Mouse (Mus musculus): ENCODE measurements around the gene Cdc27. TPM values are rescaled to one million over a fixed set of nuclear protein-coding genes. Genes with fewer than 3 reads are reported as not detected.
"Not testable (repeated sequence)": the region's sequence is repeated elsewhere in the genome, so short reads cannot be mapped to it uniquely, and the experiment has no call there.

The Cdc27 gene
- polyA plus RNA-seq, 1 experiment = 3.2 TPM

DNA sequence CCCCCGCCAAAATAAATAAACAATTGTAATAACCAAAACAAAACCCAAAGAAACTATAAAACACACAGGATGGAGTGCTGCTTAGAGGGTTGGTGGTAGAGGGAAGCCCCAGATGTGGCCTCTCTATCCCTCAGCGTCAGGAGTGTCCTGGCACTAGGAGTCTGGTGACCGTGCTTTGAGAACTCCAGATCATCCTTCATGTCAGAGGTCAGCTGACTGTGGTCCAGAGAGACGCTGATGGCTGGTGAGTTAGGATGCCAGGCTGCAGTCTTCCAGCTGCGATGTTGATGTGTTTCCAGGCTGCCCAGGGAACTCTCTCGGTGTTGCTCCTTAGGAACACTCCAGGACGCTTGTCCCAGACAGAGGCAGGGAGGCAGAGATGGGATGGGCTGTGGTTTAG is 21.7 kb upstream of the Cdc27 start:
- 89% methylated on average over 7 of the region's 7 CpGs for WGBS
- Histone ChIP-seq H3K27me3 (ENCODE audit: control insufficient read depth, insufficient read depth, low read length) (peaks cover 3% of the 10 kb centered on the region; the same call in 1 of the 2 replicates), H3K27ac (ENCODE audit: insufficient read depth, low read length) (no peak overlapping the region), H3K36me3 (ENCODE audit: control insufficient read depth, insufficient read depth, low read length) (no peaks in the 10 kb centered on the region), H3K4me3 (ENCODE audit: extremely low read depth, insufficient read depth, insufficient read length) (no peak overlapping the region), H3K4me1 (ENCODE audit: control insufficient read depth, insufficient read depth, insufficient read length) (peaks cover 3% of the 10 kb centered on the region; the same call in 1 of the 2 replicates)
- DNase-seq (ENCODE audit: low read depth in 1 of 2, low spot score in 2 of 2) = no peak
- TF ChIP-seq CTCF (IDR thresholded peaks at IDR 0.05; ENCODE audit: extremely low read depth, insufficient read depth, insufficient read length, insufficient replicate concordance) (no peak), POLR2A (IDR thresholded peaks at IDR 0.05; ENCODE audit: low read depth, low read length) (no peak)

DNA sequence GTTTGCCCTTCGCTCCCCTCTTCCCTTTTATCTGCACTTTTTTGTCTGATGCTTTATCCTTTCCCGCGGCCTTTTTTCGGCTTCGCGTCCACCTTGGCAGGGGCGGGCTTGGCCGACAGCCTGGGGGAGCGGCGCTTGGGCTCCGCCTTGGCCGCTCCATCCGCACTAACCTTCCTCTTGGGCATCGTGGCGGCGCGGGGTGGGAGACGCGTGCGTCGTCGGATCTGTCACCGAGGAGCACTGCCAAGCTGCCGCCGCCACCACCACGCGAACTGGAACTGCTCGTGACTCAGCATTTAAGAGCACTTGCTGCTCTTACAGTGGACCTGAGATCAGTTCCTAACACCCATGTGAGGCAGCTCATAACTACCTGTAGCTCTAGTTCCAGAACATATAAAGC is 21.0 kb upstream of the Cdc27 start:
- H3K27me3 ChIP-seq (ENCODE audit: control insufficient read depth, insufficient read depth, low read length); H3K27ac ChIP-seq (ENCODE audit: insufficient read depth, low read length); H3K4me1 ChIP-seq (ENCODE audit: control insufficient read depth, insufficient read depth, insufficient read length); H3K4me3 ChIP-seq (ENCODE audit: extremely low read depth, insufficient read depth, insufficient read length); DNase-seq (ENCODE audit: low read depth in 1 of 2, low spot score in 2 of 2); H3K36me3 ChIP-seq (ENCODE audit: control insufficient read depth, insufficient read depth, low read length): not testable (repeated sequence)
- 3% methylated on average over 28 of the region's 28 CpGs for WGBS

DNA sequence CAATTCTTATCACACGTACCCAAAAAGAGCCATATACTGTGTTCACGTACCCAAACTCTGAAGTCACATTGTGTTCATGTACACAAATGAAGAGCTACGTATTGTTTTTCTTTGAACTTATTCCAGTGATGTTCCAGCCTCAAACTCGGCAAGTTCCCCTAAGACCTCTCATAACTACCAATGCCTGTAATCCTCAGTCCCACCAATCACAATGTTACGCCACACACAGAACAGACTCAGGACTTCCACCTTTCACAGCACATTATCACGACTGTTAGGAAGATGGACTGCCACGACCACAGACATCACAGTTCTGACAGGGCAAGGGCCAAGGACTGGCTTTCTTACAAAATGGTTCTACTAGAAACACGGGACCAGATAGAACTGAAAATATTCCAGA is 20.1 kb upstream of the Cdc27 start:
- DNase-seq (ENCODE audit: low read depth in 1 of 2, low spot score in 2 of 2); H3K27ac ChIP-seq (ENCODE audit: insufficient read depth, low read length); H3K36me3 ChIP-seq (ENCODE audit: control insufficient read depth, insufficient read depth, low read length); H3K27me3 ChIP-seq (ENCODE audit: control insufficient read depth, insufficient read depth, low read length); H3K4me3 ChIP-seq (ENCODE audit: extremely low read depth, insufficient read depth, insufficient read length); H3K4me1 ChIP-seq (ENCODE audit: control insufficient read depth, insufficient read depth, insufficient read length): not testable (repeated sequence)
- 71% methylated on average over 8 of the region's 8 CpGs for WGBS

DNA sequence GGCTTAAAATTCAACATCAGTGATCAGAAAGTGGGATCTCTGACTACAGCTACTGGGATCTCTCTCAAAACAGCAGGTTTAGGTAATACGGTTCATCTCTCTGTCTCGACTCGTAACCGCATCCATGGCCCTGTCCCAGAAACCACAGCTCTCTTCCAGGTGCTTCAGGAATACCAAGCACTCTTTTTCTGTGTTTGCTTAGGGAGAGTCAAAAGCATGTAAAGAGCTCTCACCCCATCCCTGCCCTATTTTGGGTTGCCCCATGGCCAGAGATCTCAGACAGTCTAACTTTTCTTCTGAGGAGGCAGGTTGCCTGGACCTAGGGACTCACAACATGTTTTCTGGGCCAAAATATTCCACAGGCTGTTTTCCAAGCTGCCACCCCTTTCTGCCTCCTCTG is 17.9 kb upstream of the Cdc27 start:
- no peak for DNase-seq (ENCODE audit: low read depth in 1 of 2, low spot score in 2 of 2)
- Histone ChIP-seq H3K4me3 (ENCODE audit: extremely low read depth, insufficient read depth, insufficient read length) (no peak overlapping the region), H3K27me3 (ENCODE audit: control insufficient read depth, insufficient read depth, low read length) (peaks cover 3% of the 10 kb centered on the region; the same call in 1 of the 2 replicates), H3K36me3 (ENCODE audit: control insufficient read depth, insufficient read depth, low read length) (no peaks in the 10 kb centered on the region), H3K27ac (ENCODE audit: insufficient read depth, low read length) (no peak overlapping the region), H3K4me1 (ENCODE audit: control insufficient read depth, insufficient read depth, insufficient read length) (peaks cover 3% of the 10 kb centered on the region; the same call in 1 of the 2 replicates)
- no peak for TF ChIP-seq CTCF (IDR thresholded peaks at IDR 0.05; ENCODE audit: extremely low read depth, insufficient read depth, insufficient read length, insufficient replicate concordance)
- TF ChIP-seq POLR2A (IDR thresholded peaks at IDR 0.05; ENCODE audit: low read depth, low read length) = no peak
- whole genome bisulfite sequencing = 97% methylated on average over 4 of the region's 4 CpGs

DNA sequence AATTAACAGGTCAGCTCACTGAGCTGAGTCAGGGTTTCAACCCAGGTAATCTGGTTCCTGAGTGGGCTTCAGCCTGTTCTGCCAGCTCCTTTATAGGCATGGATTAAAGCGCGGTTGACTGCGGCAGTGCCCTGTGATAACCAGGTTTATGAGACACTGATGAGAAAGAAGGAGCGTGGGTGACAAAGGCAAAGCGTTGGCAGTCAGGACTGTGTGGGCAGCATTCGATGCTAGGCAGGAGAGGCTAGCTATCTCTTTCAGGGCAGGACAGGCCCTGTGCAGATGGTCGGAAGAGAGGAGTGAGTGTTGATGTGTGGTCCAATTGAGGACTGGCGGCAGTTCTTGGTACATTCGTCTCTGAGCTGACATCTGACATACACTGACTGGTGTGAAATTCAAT is 17.3 kb upstream of the Cdc27 start:
- 96% methylated on average over 9 of the region's 9 CpGs for WGBS
- H3K27ac ChIP-seq (ENCODE audit: insufficient read depth, low read length) = no peak overlapping the region

DNA sequence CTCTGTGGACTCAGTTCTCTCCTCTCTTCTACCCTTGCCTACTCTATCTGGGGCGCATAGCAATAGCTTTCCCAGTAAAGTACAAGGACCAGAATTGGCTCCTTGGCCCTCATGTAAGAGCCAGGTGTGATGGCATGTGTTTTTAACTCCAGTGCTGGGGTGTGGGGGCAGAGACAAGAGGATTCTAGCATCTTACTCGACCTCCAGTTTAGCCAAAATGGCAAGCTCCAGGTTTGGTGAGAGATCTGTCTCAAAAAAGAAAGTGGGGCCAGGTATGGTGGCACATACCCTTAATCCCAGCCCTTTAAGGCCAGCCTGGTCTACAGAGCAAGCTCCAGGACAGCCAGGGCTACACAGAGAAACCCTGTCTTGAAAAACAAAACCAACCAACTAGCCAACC is 16.4 kb upstream of the Cdc27 start:
- no peak overlapping the region for H3K4me3 ChIP-seq (ENCODE audit: extremely low read depth, insufficient read depth, insufficient read length)
- WGBS = 86% methylated on average over 2 of the region's 2 CpGs
- TF ChIP-seq POLR2A (IDR thresholded peaks at IDR 0.05; ENCODE audit: low read depth, low read length) = no peak
- TF ChIP-seq CTCF (IDR thresholded peaks at IDR 0.05; ENCODE audit: extremely low read depth, insufficient read depth, insufficient read length, insufficient replicate concordance) = no peak
- H3K27me3 ChIP-seq (ENCODE audit: control insufficient read depth, insufficient read depth, low read length) = peaks cover 3% of the 10 kb centered on the region; the same call in 1 of the 2 replicates
- no peak for DNase-seq (ENCODE audit: low read depth in 1 of 2, low spot score in 2 of 2)
- H3K4me1 ChIP-seq (ENCODE audit: control insufficient read depth, insufficient read depth, insufficient read length) = peaks cover 3% of the 10 kb centered on the region; the same call in 1 of the 2 replicates
- no peaks in the 10 kb centered on the region for H3K36me3 ChIP-seq (ENCODE audit: control insufficient read depth, insufficient read depth, low read length)
- no peak overlapping the region for H3K27ac ChIP-seq (ENCODE audit: insufficient read depth, low read length)

More for the DNA sequence above, 17.3 kb upstream of the Cdc27 start:
- Histone ChIP-seq H3K27me3 (ENCODE audit: control insufficient read depth, insufficient read depth, low read length) (peaks cover 3% of the 10 kb centered on the region; the same call in 1 of the 2 replicates), H3K4me1 (ENCODE audit: control insufficient read depth, insufficient read depth, insufficient read length) (peaks cover 3% of the 10 kb centered on the region; the same call in 1 of the 2 replicates), H3K36me3 (ENCODE audit: control insufficient read depth, insufficient read depth, low read length) (no peaks in the 10 kb centered on the region), H3K4me3 (ENCODE audit: extremely low read depth, insufficient read depth, insufficient read length) (no peak overlapping the region)
- DNase-seq (ENCODE audit: low read depth in 1 of 2, low spot score in 2 of 2) = no peak
- no peak for TF ChIP-seq CTCF (IDR thresholded peaks at IDR 0.05; ENCODE audit: extremely low read depth, insufficient read depth, insufficient read length, insufficient replicate concordance)
- TF ChIP-seq POLR2A (IDR thresholded peaks at IDR 0.05; ENCODE audit: low read depth, low read length) = no peak

DNA sequence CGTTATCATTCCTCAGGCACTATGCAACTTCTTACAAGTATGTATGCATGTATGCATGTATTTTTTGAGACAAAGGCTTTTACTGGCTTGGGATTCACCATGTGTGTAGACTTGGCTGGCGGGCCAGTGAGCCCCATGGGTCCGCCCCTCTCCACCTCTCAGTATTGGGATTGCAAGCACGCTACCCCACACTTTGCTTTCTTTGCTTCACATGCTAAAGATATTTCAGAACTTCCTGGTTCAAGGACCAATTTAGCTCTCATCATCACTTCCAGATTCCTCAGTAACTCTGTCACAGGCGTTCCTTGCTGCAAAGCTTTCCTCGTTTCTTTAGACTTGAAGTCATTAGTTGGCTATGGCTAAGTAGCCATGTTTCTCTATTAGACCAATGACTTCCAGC is 15.7 kb upstream of the Cdc27 start:
- Histone ChIP-seq H3K4me1 (ENCODE audit: control insufficient read depth, insufficient read depth, insufficient read length) (no peaks in the 10 kb centered on the region), H3K36me3 (ENCODE audit: control insufficient read depth, insufficient read depth, low read length) (no peaks in the 10 kb centered on the region), H3K27ac (ENCODE audit: insufficient read depth, low read length) (no peak overlapping the region), H3K4me3 (ENCODE audit: extremely low read depth, insufficient read depth, insufficient read length) (no peak overlapping the region), H3K27me3 (ENCODE audit: control insufficient read depth, insufficient read depth, low read length) (no peaks in the 10 kb centered on the region)
- no peak for DNase-seq (ENCODE audit: low read depth in 1 of 2, low spot score in 2 of 2)
- 93% methylated on average over 6 of the region's 6 CpGs for WGBS
- TF ChIP-seq CTCF (IDR thresholded peaks at IDR 0.05; ENCODE audit: extremely low read depth, insufficient read depth, insufficient read length, insufficient replicate concordance) (no peak), POLR2A (IDR thresholded peaks at IDR 0.05; ENCODE audit: low read depth, low read length) (no peak)
